8 mouse cellular contexts compared by ENCODE assay signal in genomic region chr13:23423286-23424051, GRCm38 (mm10). TPM values are rescaled to one million over a fixed set of nuclear protein-coding genes. Genes with fewer than 3 reads are reported as not detected.
DNase-seq lines count a peak whose midpoint lies in the region; ATAC-seq and TF ChIP-seq lines count a peak whose summit lies in the region.

Gene Abt1 (minus strand): TSS chr13:23423866.

- TF ChIP-seq EP300 in liver, embryonic 14.5 days (IDR thresholded peaks at IDR 0.05; ENCODE audit: low read depth) = no peak

- no peaks in the 10 kb centered on the region for H3K4me1 ChIP-seq in brown adipose tissue, adult 24 weeks (ENCODE audit: control insufficient read depth, insufficient read depth, insufficient read length, low read length)
- H3K4me1 ChIP-seq in heart, embryonic 14.5 days (ENCODE audit: control insufficient read depth in 2 of 2, insufficient read depth in 2 of 2, low read length in 2 of 2) = peaks cover 0 to 17% of the 10 kb centered on the region in 2 experiments; a peak in 1 of 4 replicates
- peaks cover 12 to 20% of the 10 kb centered on the region in 2 experiments for H3K4me1 ChIP-seq in liver, embryonic 14.5 days (replicated peaks; ENCODE audit: control insufficient read depth in 2 of 2, insufficient read depth in 2 of 2, low read length in 1 of 2)
- peaks cover 12% of the 10 kb centered on the region for H3K4me1 ChIP-seq in stomach, embryonic 15.5 days

- no peaks in the 10 kb centered on the region for H3K27me3 ChIP-seq in heart, embryonic 14.5 days (ENCODE audit: control insufficient read depth, insufficient read depth, low read length)
- no peaks in the 10 kb centered on the region for H3K27me3 ChIP-seq in liver, embryonic 14.5 days (ENCODE audit: control insufficient read depth, insufficient read depth, low read length)
- H3K27me3 ChIP-seq in stomach, embryonic 15.5 days (replicated peaks) = no peaks in the 10 kb centered on the region

- peaks cover 41% of the 10 kb centered on the region for H3K36me3 ChIP-seq in heart, embryonic 14.5 days (ENCODE audit: control insufficient read depth, insufficient read depth, low read length)
- peaks cover 15% of the 10 kb centered on the region for H3K36me3 ChIP-seq in liver, embryonic 14.5 days (replicated peaks; ENCODE audit: control insufficient read depth, insufficient read depth, low read depth)
- H3K36me3 ChIP-seq in stomach, embryonic 15.5 days = peaks cover 9% of the 10 kb centered on the region; the same call in 1 of the 2 replicates

- 0 out of 2 replicates have a peak, but pooled peaks have one; percentile 7 for TF ChIP-seq CTCF in liver, embryonic 14.5 days (IDR thresholded peaks at IDR 0.05; ENCODE audit: low read depth)

- H3K9me3 ChIP-seq in heart, embryonic 14.5 days (ENCODE audit: control insufficient read depth, low read length) = no peaks in the 10 kb centered on the region
- H3K9me3 ChIP-seq in liver, embryonic 14.5 days (ENCODE audit: control insufficient read depth, low read length) = no peaks in the 10 kb centered on the region
- H3K9me3 ChIP-seq in stomach, embryonic 15.5 days = no peaks in the 10 kb centered on the region

- peak within 1 kb of the TSS; percentile 83 for H3K4me2 ChIP-seq in heart, embryonic 14.5 days (ENCODE audit: low read length)
- peak within 1 kb of the TSS; percentile 73 for H3K4me2 ChIP-seq in liver, embryonic 14.5 days (ENCODE audit: low read depth)
- H3K4me2 ChIP-seq in stomach, embryonic 15.5 days = peak within 1 kb of the TSS; percentile 72

- under 1% methylated on average over 48 of the region's 48 CpGs for WGBS in heart, embryonic 14.5 days
- WGBS in liver, embryonic 14.5 days (ENCODE audit: insufficient replicate concordance) = under 1% methylated on average over 48 of the region's 48 CpGs
- under 1% methylated on average over 48 of the region's 48 CpGs for WGBS in stomach, embryonic 15.5 days

- H3K4me3 ChIP-seq in brown adipose tissue, adult 24 weeks (ENCODE audit: insufficient read depth, low read depth, low read length) = peak within 1 kb of the TSS; percentile 95
- peak within 1 kb of the TSS; percentile 52 to 94 for H3K4me3 ChIP-seq in heart, embryonic 14.5 days (ENCODE audit: control insufficient read depth in 1 of 2, insufficient read depth in 1 of 2, low read depth in 1 of 2, low read length in 2 of 2)
- H3K4me3 ChIP-seq in liver, embryonic 14.5 days (ENCODE audit: insufficient read depth in 1 of 2, low read depth in 2 of 2, low read length in 2 of 2) = peak within 1 kb of the TSS; percentile 83 to 87
- H3K4me3 ChIP-seq in stomach, embryonic 15.5 days (replicated peaks) = peak within 1 kb of the TSS; percentile 71

- DNase-seq in kidney, postnatal 10 days = peak; percentile 98
- peak; percentile 90 to 92 (median 90) for DNase-seq in liver, embryonic 14.5 days (ENCODE audit: low read depth in 3 of 3, low spot score in 3 of 3)
- peak; percentile 96 for DNase-seq in neural tube, embryonic 10.5 days (ENCODE audit: extremely low spot score, low spot score)

- peak within 1 kb of the TSS; percentile 69 for H3K27ac ChIP-seq in brown adipose tissue, adult 24 weeks (replicated peaks; ENCODE audit: low read depth, low read length)
- H3K27ac ChIP-seq in heart, embryonic 14.5 days (replicated peaks in 1 of 2; ENCODE audit: control insufficient read depth in 1 of 2, insufficient read depth in 1 of 2, low read depth in 2 of 2, low read length in 2 of 2) = peak within 1 kb of the TSS; percentile 78 to 83
- H3K27ac ChIP-seq in liver, embryonic 14.5 days = peak within 1 kb of the TSS; percentile 68
- peak within 1 kb of the TSS; percentile 79 for H3K27ac ChIP-seq in stomach, embryonic 15.5 days

- peak within 1 kb of the TSS; percentile 94 for H3K9ac ChIP-seq in heart, embryonic 14.5 days (ENCODE audit: low read length)
- peak within 1 kb of the TSS; percentile 82 for H3K9ac ChIP-seq in liver, embryonic 14.5 days (replicated peaks)
- H3K9ac ChIP-seq in stomach, embryonic 15.5 days = peak within 1 kb of the TSS; percentile 56

- ATAC-seq in CD4-positive, CD25-positive, alpha-beta regulatory T cell, adult 4 months = peak; percentile 68
- peak; percentile 78 for ATAC-seq in erythroid progenitor cell, adult 5-6 weeks (replicated peaks; ENCODE audit: low FRiP score, poor library complexity, severe bottlenecking)
- peak; percentile 86 for ATAC-seq in heart, embryonic 14.5 days (ENCODE audit: insufficient number of reproducible peaks, insufficient read depth, low FRiP score, low read depth)
- ATAC-seq in liver, embryonic 14.5 days (ENCODE audit: insufficient read depth) = peak; percentile 53
- peak; percentile 86 for ATAC-seq in stomach, embryonic 15.5 days (ENCODE audit: insufficient read depth, low FRiP score, low read depth)

RNA-seq across cellular contexts. Expression of gene Abt1, which starts in this region (rescaled TPM):
- polyA plus RNA-seq in CD4-positive, CD25-positive, alpha-beta regulatory T cell, adult 4 months (2017; shearing (Covaris generic)) = 10 to 100 TPM; 12.4 to 14.5 TPM
- 4.4 and 5.0 TPM in 2 replicates for polyA plus RNA-seq in brown adipose tissue, adult 24 weeks (2012; ENCODE audit: insufficient read depth, insufficient read length, missing spikeins)
- 1.1 and 2.1 TPM in 2 replicates for total RNA-seq in erythroid progenitor cell, adult 5-6 weeks (2015; ENCODE audit: low replicate concordance)
- total RNA-seq in erythroid progenitor cell, adult 5-6 weeks (2017; ENCODE audit: low replicate concordance) = 1.3 and 1.6 TPM in 2 replicates
- 8.3 and 9.1 TPM in 2 replicates for polyA plus RNA-seq in heart, embryonic 14.5 days (2014; fragmentation: Nextera tagmentation; extraction: Ambion mirVana)
- polyA plus RNA-seq in liver, embryonic 14.5 days (2012; rRNA removed) = 2.4 and 4.0 TPM in 2 replicates
- polyA plus RNA-seq in liver, embryonic 14.5 days (2014; fragmentation: Nextera tagmentation; extraction: Ambion mirVana) = 5.2 and 5.3 TPM in 2 replicates
- 10.7 and 11.9 TPM in 2 replicates for polyA plus RNA-seq in stomach, embryonic 15.5 days (2015; fragmentation: Nextera tagmentation; extraction: Ambion mirVana)

Comparison
In these comparisons a context has a peak if more than half of its experiments do, and no peak if none do; other contexts are left out.
1. Peak in every context shown above with its lines: DNase-seq, ATAC-seq, H3K4me3 ChIP-seq and H3K27ac ChIP-seq.